Mouse (Mus musculus): Measurements from ENCODE around the gene Tmem92. TPM values are rescaled to one million over a fixed set of nuclear protein-coding genes. Genes with fewer than 3 reads are reported as not detected.

Tmem92 gene
- polyA plus RNA-seq, 1 experiment from 2014 or later, result not detected

Other genes with a start within 250 kb of the Tmem92 start
- gene Rsad1, start 233.4 kb downstream of the Tmem92 start, polyA plus RNA-seq (2016; fragmentation: Nextera tagmentation; extraction: Ambion mirVana), result 3.6 and 4.3 TPM in 2 replicates
- gene Chad, start 217.7 kb downstream of the Tmem92 start, polyA plus RNA-seq (2016; fragmentation: Nextera tagmentation; extraction: Ambion mirVana), result 0.19 and 0.29 TPM in 2 replicates
- gene Acsf2, start 180.8 kb downstream of the Tmem92 start, polyA plus RNA-seq (2016; fragmentation: Nextera tagmentation; extraction: Ambion mirVana), result 3.7 and 4.5 TPM in 2 replicates
- 274 and 275 TPM in 2 replicates for gene Lrrc59, start 152.9 kb downstream of the Tmem92 start, polyA plus RNA-seq (2016; fragmentation: Nextera tagmentation; extraction: Ambion mirVana)
- 133 and 157 TPM in 2 replicates for gene Mrpl27, start 128.9 kb downstream of the Tmem92 start, polyA plus RNA-seq (2016; fragmentation: Nextera tagmentation; extraction: Ambion mirVana)
- 42.3 and 57.1 TPM in 2 replicates for gene Eme1, start 128.7 kb downstream of the Tmem92 start, polyA plus RNA-seq (2016; fragmentation: Nextera tagmentation; extraction: Ambion mirVana)
- 13.9 and 16.7 TPM in 2 replicates for gene Xylt2, start 105.2 kb downstream of the Tmem92 start, polyA plus RNA-seq (2016; fragmentation: Nextera tagmentation; extraction: Ambion mirVana)
- gene Gm11541, start 78.2 kb downstream of the Tmem92 start, polyA plus RNA-seq (2016; fragmentation: Nextera tagmentation; extraction: Ambion mirVana), result not detected in 2 replicates
- gene Cdc34b, start 40.9 kb downstream of the Tmem92 start, polyA plus RNA-seq (2016; fragmentation: Nextera tagmentation; extraction: Ambion mirVana), result 0.30 TPM in 1 of 2 replicates, not detected in the other
- gene Col1a1, start 153.5 kb upstream of the Tmem92 start, polyA plus RNA-seq (2016; fragmentation: Nextera tagmentation; extraction: Ambion mirVana), result 98.1 and 193 TPM in 2 replicates
- gene Hils1, start 184.9 kb upstream of the Tmem92 start, polyA plus RNA-seq (2016; fragmentation: Nextera tagmentation; extraction: Ambion mirVana), result not detected in 2 replicates
- 0.10 TPM in 1 of 2 replicates, not detected in the other for gene Sgca, start 193.6 kb upstream of the Tmem92 start, polyA plus RNA-seq (2016; fragmentation: Nextera tagmentation; extraction: Ambion mirVana)
- gene Ppp1r9b, start 208.3 kb upstream of the Tmem92 start, polyA plus RNA-seq (2016; fragmentation: Nextera tagmentation; extraction: Ambion mirVana), result 10.4 and 11.8 TPM in 2 replicates
- 38.8 and 71.5 TPM in 2 replicates for gene Samd14, start 227.2 kb upstream of the Tmem92 start, polyA plus RNA-seq (2016; fragmentation: Nextera tagmentation; extraction: Ambion mirVana)